Mouse (Mus musculus): ENCODE measurements around the gene Camk1d.

- TF ChIP-seq POLR2A (IDR thresholded peaks at IDR 0.05; ENCODE audit: low read depth, low read length) (no peak), CTCF (conservative IDR thresholded peaks at IDR 0.05; ENCODE audit: insufficient read depth, insufficient read length, low read depth, low read length) (no peak)
These were observed 262.7 kb downstream of the Camk1d start for GRCm38 (mm10) chr2:5451654-5452053.

Measured in kidney, adult 2 months (tissue).